Mouse (Mus musculus): ENCODE measurements around the gene Endog.

DNA sequence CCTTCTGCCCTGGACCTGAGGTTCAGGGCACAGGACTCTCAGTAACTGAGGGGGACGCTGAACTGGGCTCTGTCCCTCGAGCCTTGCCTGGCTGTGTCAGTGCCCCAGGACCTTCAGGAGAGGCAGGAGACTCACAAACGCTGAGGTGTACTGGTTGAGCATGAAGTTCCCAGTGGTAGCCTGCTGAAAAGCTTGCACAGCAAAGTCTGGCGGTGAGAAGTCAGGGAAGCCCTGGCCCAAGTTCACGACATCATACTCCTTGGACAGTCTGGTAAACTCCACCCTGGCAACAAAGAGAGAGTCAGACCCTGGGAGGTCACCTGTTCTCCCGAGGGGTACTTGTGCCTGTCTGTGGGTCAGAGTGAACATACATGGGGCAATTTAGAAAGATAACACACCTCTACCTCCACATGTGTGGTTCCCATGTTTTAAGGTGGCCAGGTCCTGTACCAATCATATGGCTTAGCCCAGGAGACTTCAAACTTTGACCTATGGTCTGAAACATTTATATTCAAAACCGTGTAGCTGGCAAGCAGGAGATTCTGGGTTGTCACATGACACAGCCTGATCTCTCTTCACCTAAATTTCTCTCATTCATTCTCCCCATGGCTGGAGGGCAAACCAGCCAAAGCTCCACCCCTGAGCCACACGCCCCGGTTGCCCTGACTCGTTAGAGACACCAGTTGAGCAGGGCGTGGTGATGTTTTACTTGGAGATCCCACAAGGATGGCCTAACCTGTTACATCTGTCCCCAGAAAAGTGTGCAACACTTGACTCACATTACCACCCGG is 20.7 kb downstream of the Endog start:
- no peak for TF ChIP-seq CTCF (IDR thresholded peaks at IDR 0.05; ENCODE audit: low read depth, low read length)
- no peak for TF ChIP-seq POLR2AphosphoS5 (IDR thresholded peaks at IDR 0.05; ENCODE audit: insufficient replicate concordance, low read depth, low read length)

Measured in G1E (cell line).